Mouse (Mus musculus) MEL (cell line): ENCODE data around the gene Nicn1.

ENCODE experiments used
- CHD1 ChIP-seq: IDR thresholded peaks from 2 replicates; pipeline ENCODE4 v1.6.1; 2012; ENCODE audit warnings: low read depth, mild to moderate bottlenecking, inconsistent platforms, low read length, improper control_type of control experiment
- EP300 ChIP-seq, 2 experiments: IDR thresholded peaks; 2 replicates each; pipeline ENCODE4 v1.6.1; 2011; ENCODE audit warnings: improper control_type of control experiment in 2 of 2, low read length in 2 of 2, low read depth in 1 of 2, mild to moderate bottlenecking in 1 of 2
- HCFC1 ChIP-seq: IDR thresholded peaks from 2 replicates; pipeline ENCODE4 v1.6.1; 2012; ENCODE audit warnings: low read depth, mild to moderate bottlenecking, inconsistent platforms, low read length, improper control_type of control experiment, moderate library complexity
- POLR2A ChIP-seq, 2 experiments: IDR thresholded peaks; 2 replicates each; pipeline ENCODE4 v1.6.1; 2011 to 2012; ENCODE audit warnings: low read length in 2 of 2, mild to moderate bottlenecking in 2 of 2, control low read depth in 1 of 2, improper control_type of control experiment in 1 of 2, low read depth in 1 of 2, moderate library complexity in 1 of 2; ENCODE audit not compliant: control insufficient read depth in 1 of 2, insufficient read depth in 1 of 2, poor library complexity in 1 of 2
- ZC3H11A ChIP-seq: IDR thresholded peaks from 2 replicates; pipeline ENCODE4 v1.6.1; 2012; ENCODE audit warnings: low read depth, mild to moderate bottlenecking, inconsistent platforms, low read length, improper control_type of control experiment

GRCm38 (mm10) chr9:108266261-108266935 is 23.8 kb upstream of the Nicn1 start:
- no peak for TF ChIP-seq ZC3H11A
- TF ChIP-seq EP300 (IDR thresholded peaks at IDR 0.05; ENCODE audit: low read depth in 1 of 2, low read length in 2 of 2): peak; percentile 24 to 37; a peak in 2 of 4 replicates
- TF ChIP-seq CHD1: no peak
- no peak for TF ChIP-seq POLR2A (IDR thresholded peaks at IDR 0.05; ENCODE audit: control insufficient read depth in 1 of 2, insufficient read depth in 1 of 2, low read depth in 1 of 2, low read length in 2 of 2, poor library complexity in 1 of 2)
- TF ChIP-seq HCFC1: no peak
